Mouse (Mus musculus) liver, postnatal 0 days (tissue): ENCODE results near the gene Psmb3. TPM values are rescaled to one million over a fixed set of nuclear protein-coding genes. Genes with fewer than 3 reads are reported as not detected.

Source experiments
- ATAC-seq: fragments of 200-750 bp; cut with Nextera tagmentation; 2 replicates; pipeline ENCODE4 v1.8.0; 2017; ENCODE audit warnings: mild to moderate bottlenecking, moderate library complexity
- DNase-seq: peaks from one replicate; pipeline ENCODE4 v3.0.0-alpha.2; 2016
- H3K27ac ChIP-seq: fragments of 300-500 bp; sonication (generic); 2 replicates; pipeline ENCODE4 v1.5.1; 2014; ENCODE audit warnings: antibody characterized with exemption, moderate library complexity, mild to moderate bottlenecking, low read depth
- H3K27me3 ChIP-seq: fragments of 300-500 bp; sonication (generic); 2 replicates; pipeline ENCODE4 v1.6.1; 2014; ENCODE audit warnings: low read length, control low read depth, mixed read lengths; ENCODE audit not compliant: insufficient read depth
- H3K36me3 ChIP-seq: fragments of 300-500 bp; sonication (generic); replicated peaks from 2 replicates; pipeline ENCODE4 v1.6.1; 2014; ENCODE audit warnings: mild to moderate bottlenecking, control low read depth, low read length, moderate library complexity, mixed read lengths; ENCODE audit not compliant: insufficient read depth
- H3K4me1 ChIP-seq: fragments of 300-500 bp; sonication (generic); 2 replicates; pipeline ENCODE4 v1.6.1; 2014; ENCODE audit warnings: antibody characterized with exemption, mild to moderate bottlenecking, control low read depth; ENCODE audit not compliant: insufficient read depth
- H3K4me2 ChIP-seq: fragments of 300-500 bp; sonication (generic); 2 replicates; pipeline ENCODE4 v1.6.1; 2014; ENCODE audit warnings: low read depth, mild to moderate bottlenecking, low read length, moderate library complexity, mixed read lengths
- H3K4me3 ChIP-seq: fragments of 300-500 bp; sonication (generic); 2 replicates; pipeline ENCODE4 v1.5.1; 2014; ENCODE audit warnings: low read depth, low read length
- H3K9ac ChIP-seq: fragments of 300-500 bp; sonication (generic); replicated peaks from 2 replicates; pipeline ENCODE4 v1.6.1; 2014; ENCODE audit warnings: mild to moderate bottlenecking, moderate library complexity
- H3K9me3 ChIP-seq: fragments of 300-500 bp; sonication (generic); 2 replicates; pipeline ENCODE4 v1.6.1; 2016; ENCODE audit warnings: mild to moderate bottlenecking, control low read depth, low read length, mixed read lengths
- CTCF ChIP-seq: sonication (generic); IDR thresholded peaks from 2 replicates; pipeline ENCODE4 v1.5.1; 2016; ENCODE audit warnings: antibody characterized with exemption, low read depth
- EP300 ChIP-seq: IDR thresholded peaks from 2 replicates; pipeline ENCODE4 v1.6.1; 2016; ENCODE audit warnings: antibody characterized with exemption, low read depth, mild to moderate bottlenecking
- WGBS: fragments of 180-500 bp; shearing (Covaris S2); extraction: QIAGEN DNeasy Blood & Tissue Kit; methylation state at CpG from one replicate; pipeline ENCODE4 v1.1.7; 2014; ENCODE audit not compliant: insufficient replicate concordance; 5-methylcytosine and 5-hydroxymethylcytosine counted together
- polyA plus RNA-seq: library from polyadenylated mRNA; unstranded; fragments of >200 nt; fragmentation: Nextera tagmentation; extraction: Ambion mirVana; gene quantifications from 2 replicates; pipeline ENCODE4 v1.2.1, GENCODE M21; 2015

Gene Psmb3
- polyA plus RNA-seq, 1 experiment from 2014 or later, result 267 TPM

DNA sequence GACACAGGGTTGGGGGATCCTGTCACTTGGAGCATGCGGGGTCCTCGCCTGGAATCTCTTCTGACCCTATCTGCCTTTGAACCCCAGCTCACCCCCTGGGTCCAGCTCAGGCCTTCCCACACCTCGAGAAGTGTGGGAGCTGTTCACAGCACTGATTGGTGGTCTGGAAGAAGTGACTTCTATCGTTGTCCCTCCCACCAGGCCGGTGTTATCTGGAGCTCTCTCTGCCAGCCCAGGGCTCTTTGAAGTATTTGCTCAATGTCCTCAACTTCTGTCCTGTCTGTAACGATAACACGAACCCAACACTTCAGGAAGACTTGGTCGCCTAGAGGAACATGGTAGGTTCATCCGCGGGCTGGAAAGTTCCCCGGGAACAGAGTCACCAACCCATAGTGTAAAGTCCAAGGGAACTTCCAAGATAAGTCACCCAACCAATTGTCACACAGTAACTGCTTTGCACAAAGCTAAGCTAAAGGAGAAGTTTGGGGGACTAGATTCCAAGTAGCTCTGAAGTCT is 44.4 kb upstream of the Psmb3 start:
- ATAC-seq, result no peak
- Histone ChIP-seq H3K9me3 (no peaks in the 10 kb centered on the region), H3K4me2 (peak overlapping the region; percentile 84), H3K27me3 (peaks cover 27% of the 10 kb centered on the region), H3K4me1 (peaks cover 29% of the 10 kb centered on the region), H3K4me3 (peak overlapping the region; percentile 69; the same call in 1 of the 2 replicates), H3K36me3 (no peaks in the 10 kb centered on the region), H3K27ac (peak overlapping the region; percentile 90), H3K9ac (no peak overlapping the region)
- WGBS, result 43% methylated on average over 11 of the region's 11 CpGs
- TF ChIP-seq EP300, result no peak
- TF ChIP-seq CTCF, result no peak
- DNase-seq, result no peak

DNA sequence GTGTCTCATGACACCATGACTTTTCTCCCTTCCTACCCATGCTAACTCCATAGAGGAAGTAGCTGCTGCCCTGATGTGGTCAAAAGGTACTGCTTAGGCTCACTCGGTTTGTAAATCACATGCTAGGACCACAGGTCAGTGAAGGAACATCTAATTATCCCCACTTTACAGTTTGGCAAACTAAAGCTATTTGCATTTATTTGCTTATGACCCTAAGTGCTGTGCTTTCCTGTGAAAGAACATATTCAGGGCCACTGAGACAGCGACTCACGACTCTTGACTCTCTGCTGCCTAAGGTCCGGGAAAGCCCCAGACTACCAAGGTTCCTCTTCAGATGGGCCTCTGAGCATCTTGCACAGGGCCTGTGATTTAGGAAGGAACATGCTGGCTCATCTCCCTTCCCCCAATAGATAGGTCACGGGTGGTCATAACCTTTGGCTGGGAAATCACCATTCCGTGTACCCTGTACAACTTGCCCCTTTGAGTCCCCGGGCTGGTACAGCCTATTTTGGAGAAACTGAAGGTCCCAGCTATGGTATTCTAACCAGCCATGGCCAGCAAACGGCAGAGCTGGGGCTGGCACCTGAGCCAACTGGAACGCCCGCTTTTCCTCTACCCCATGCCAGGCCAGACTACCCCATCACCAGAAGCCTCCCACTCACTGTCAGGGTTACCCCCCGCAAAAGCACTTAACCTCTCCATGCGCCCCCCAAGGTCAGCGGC is 43.8 kb upstream of the Psmb3 start:
- ATAC-seq, result peak; percentile 12; the same call in 1 of the 2 replicates
- DNase-seq, result peak; percentile 38

DNA sequence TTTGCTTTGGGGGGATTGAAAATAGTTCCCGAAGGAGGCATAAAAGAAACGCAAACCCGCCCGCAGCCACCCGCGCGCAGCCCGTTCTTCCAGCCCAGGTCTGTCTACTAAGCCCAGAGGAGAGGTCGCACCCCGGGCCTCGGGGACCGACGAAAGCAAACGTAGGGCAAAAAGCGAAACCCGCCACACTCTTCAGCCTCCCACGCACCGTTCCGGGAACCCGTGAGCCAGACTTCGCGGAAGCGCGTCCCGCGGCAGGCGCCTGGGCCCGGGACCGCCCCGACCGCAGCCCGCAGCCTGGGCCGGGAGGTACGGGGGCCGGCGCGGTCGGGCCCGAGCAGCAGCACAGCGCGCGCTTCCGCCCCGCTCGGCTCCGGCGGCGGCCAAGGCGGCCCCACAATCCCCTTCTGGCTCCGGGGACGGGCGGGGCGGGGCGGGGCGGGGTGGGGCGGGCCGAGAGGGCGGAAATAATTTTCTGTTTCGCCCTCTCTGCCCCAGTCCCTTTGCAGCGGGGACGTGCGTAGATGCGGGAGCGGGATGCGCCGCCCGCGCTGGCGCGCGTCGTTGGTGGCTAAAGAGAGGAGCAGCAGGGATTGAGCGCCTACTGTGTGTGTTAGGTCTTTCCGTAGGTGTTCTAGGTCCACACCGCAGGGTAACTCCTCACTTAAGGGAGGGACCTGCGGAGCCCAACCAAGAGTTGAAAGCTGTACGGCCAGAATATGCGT is 43.0 kb upstream of the Psmb3 start:
- WGBS, result 0% methylated on average over 70 of the region's 78 CpGs
- Histone ChIP-seq H3K4me3 (peak overlapping the region; percentile 69), H3K4me1 (peaks cover 29% of the 10 kb centered on the region), H3K9me3 (no peaks in the 10 kb centered on the region), H3K36me3 (no peaks in the 10 kb centered on the region), H3K27me3 (peaks cover 37% of the 10 kb centered on the region), H3K9ac (peak overlapping the region; percentile 76), H3K4me2 (peak overlapping the region; percentile 84), H3K27ac (peak overlapping the region; percentile 90)
- DNase-seq (peak; percentile 84), ATAC-seq (peak; percentile 83)
- TF ChIP-seq EP300 (no peak), CTCF (no peak)

More for the DNA sequence above, 43.8 kb upstream of the Psmb3 start:
- Histone ChIP-seq H3K9ac (peak overlapping the region; percentile 76), H3K4me2 (peak overlapping the region; percentile 84), H3K4me1 (peaks cover 29% of the 10 kb centered on the region), H3K27me3 (peaks cover 32% of the 10 kb centered on the region), H3K9me3 (no peaks in the 10 kb centered on the region), H3K4me3 (peak overlapping the region; percentile 69), H3K36me3 (no peaks in the 10 kb centered on the region), H3K27ac (peak overlapping the region; percentile 90)
- no peak for TF ChIP-seq EP300
- no peak for TF ChIP-seq CTCF
- WGBS, result 3% methylated on average over 13 of the region's 13 CpGs

DNA sequence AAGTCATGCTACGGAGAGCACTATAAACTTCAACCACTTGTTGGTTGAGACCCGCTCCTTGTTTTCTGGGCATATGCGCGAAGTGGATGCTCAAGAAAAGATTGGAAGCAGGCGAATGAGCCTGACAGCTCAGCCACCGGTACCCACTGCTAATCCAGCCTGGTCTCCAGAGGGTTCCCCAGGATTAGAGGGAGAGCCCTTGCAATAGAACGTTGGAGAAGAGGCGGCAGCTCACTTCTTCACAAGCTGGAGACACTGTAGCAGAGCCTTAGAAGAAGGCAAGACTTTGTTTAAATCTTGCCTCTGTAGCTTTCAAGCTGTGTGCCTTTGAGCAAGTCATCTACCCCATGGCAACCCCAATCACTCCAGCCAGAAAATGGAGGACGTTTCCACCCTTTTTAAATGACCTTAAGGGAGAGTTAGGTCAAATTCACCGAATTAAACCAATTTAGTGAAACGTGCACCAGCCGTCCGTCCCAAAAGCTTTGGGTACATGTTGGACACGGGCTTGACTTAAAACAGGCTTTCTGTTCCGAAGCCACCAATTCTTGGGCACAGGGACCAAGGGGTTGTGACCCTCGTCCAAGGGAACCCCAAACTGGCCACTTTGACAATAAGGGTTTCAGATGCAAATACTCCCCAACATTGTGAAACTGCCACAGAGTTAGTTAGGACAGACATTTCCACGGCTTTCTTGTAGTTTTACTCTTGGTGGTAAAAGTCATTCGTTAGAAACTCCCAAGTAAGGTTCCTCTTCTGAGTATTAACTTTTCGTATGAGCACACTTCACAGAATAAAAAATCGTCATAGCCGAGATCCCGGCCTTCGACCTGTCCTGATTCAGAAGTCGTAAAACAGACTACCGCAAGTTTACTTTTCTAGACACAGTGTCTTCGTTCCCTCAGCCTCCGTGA is 42.2 kb upstream of the Psmb3 start:
- peak overlapping the region; percentile 84 for H3K4me2 ChIP-seq
- peak overlapping the region; percentile 76; the same call in 1 of the 2 replicates for H3K9ac ChIP-seq
- H3K4me1 ChIP-seq, result peaks cover 29% of the 10 kb centered on the region
- H3K27me3 ChIP-seq, result peaks cover 37% of the 10 kb centered on the region
- H3K27ac ChIP-seq, result peak overlapping the region; percentile 90
- 4% methylated on average over 27 of the region's 27 CpGs for WGBS
- H3K4me3 ChIP-seq, result peak overlapping the region; percentile 69
- no peak for DNase-seq
- no peak for TF ChIP-seq CTCF
- no peak for TF ChIP-seq EP300
- ATAC-seq, result no peak
- no peaks in the 10 kb centered on the region for H3K36me3 ChIP-seq
- no peaks in the 10 kb centered on the region for H3K9me3 ChIP-seq

DNA sequence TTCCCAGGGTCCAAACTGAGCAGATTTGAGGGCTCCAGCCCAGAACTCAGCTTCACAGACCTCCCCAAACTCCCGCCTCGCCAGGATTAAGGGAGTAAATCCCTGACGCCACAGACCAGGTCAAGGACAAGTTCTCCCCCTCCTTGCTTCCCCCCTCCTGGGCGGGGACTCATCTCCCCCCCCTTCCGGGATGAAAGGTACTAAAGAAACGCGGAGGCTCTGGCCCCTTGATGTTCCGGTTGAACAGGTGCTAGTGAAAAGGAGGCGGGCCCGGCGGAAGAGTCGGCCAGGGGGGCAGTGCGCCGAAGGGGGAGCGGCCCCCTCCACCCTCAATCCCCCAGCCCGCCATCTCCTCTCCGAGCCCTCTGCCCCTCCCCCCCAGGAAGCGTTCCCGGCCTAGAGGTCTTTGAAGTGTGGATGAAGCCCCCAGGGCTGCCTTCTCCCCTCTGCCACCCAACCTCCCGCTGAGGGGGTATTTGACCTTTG is 41.5 kb upstream of the Psmb3 start:
- Histone ChIP-seq H3K27me3 (peaks cover 37% of the 10 kb centered on the region), H3K9ac (no peak overlapping the region; the same call in 1 of the 2 replicates), H3K4me3 (peak overlapping the region; percentile 69), H3K36me3 (no peaks in the 10 kb centered on the region; the same call in 1 of the 2 replicates), H3K4me2 (peak overlapping the region; percentile 84), H3K4me1 (peaks cover 29% of the 10 kb centered on the region), H3K27ac (peak overlapping the region; percentile 39; the same call in 1 of the 2 replicates), H3K9me3 (no peaks in the 10 kb centered on the region)
- DNase-seq, result peak; percentile 31
- no peak for ATAC-seq
- TF ChIP-seq EP300 (no peak), CTCF (no peak)
- 2% methylated on average over 14 of the region's 20 CpGs for WGBS
